Comparison of ENCODE assay signal across 8 mouse cellular contexts in the genomic region with DNA sequence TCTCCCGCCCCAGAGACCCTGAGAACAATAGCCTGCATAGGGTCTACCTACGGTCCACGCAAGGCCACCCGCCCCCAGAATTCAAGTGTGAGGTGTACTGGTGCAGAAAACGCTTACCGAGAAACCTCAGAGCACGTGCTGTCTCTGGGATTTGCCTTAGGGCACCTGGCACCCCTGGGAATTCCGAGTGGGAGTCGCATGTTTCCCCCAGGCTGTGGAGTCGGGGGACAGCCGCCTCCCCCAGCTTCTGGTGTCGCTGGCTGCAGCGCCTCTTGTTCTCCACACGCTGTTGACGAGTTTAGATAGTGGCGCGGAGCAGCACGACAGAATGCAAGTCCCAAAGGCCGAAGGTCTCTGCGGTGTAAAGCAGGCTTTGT. TPM values are rescaled to one million over a fixed set of nuclear protein-coding genes. Genes with fewer than 3 reads are reported as not detected.
DNase-seq lines count a peak whose midpoint lies in the region; ATAC-seq and TF ChIP-seq lines count a peak whose summit lies in the region.

No protein-coding gene starts in this region.

- no peaks in the 10 kb centered on the region for H3K36me3 ChIP-seq in lung, embryonic 15.5 days
- H3K36me3 ChIP-seq in heart, embryonic 15.5 days, result no peaks in the 10 kb centered on the region
- no peaks in the 10 kb centered on the region for H3K36me3 ChIP-seq in limb, embryonic 11.5 days (ENCODE audit: control insufficient read depth, insufficient read depth, low read length)

- H3K9me3 ChIP-seq in lung, embryonic 15.5 days, result no peaks in the 10 kb centered on the region
- no peaks in the 10 kb centered on the region for H3K9me3 ChIP-seq in heart, embryonic 15.5 days (replicated peaks)
- H3K9me3 ChIP-seq in limb, embryonic 11.5 days (ENCODE audit: control insufficient read depth, low read length), result no peaks in the 10 kb centered on the region

- H3K27ac ChIP-seq in lung, embryonic 15.5 days, result no peak overlapping the region
- no peak overlapping the region for H3K27ac ChIP-seq in heart, embryonic 15.5 days
- no peak overlapping the region for H3K27ac ChIP-seq in limb, embryonic 11.5 days (replicated peaks; ENCODE audit: low read depth, low read length)
- peak overlapping the region; percentile 3; the same call in 1 of the 2 replicates for H3K27ac ChIP-seq in olfactory bulb, adult 2 months (ENCODE audit: insufficient read depth, low read depth, low read length)

- ATAC-seq in lung, embryonic 15.5 days (ENCODE audit: borderline replicate concordance, extremely low read depth, low FRiP score, low TSS enrichment), result no peak
- ATAC-seq in heart, embryonic 15.5 days (replicated peaks; ENCODE audit: insufficient number of reproducible peaks, insufficient read depth, low FRiP score, low read depth), result no peak
- ATAC-seq in limb, embryonic 11.5 days (ENCODE audit: insufficient number of reproducible peaks, low FRiP score, low TSS enrichment, low read depth), result no peak

- peak overlapping the region; percentile 83 for H3K4me2 ChIP-seq in lung, embryonic 15.5 days
- H3K4me2 ChIP-seq in heart, embryonic 15.5 days, result peak overlapping the region; percentile 94
- peak overlapping the region; percentile 70 for H3K4me2 ChIP-seq in limb, embryonic 11.5 days (ENCODE audit: low read depth, severe bottlenecking)

- TF ChIP-seq POLR2A in olfactory bulb, adult 2 months (IDR thresholded peaks at IDR 0.05; ENCODE audit: insufficient read depth, low read depth, low read length), result 0 out of 2 replicates have a peak, but pooled peaks have one; percentile 26

- peak overlapping the region; percentile 23; the same call in 1 of the 2 replicates for H3K9ac ChIP-seq in lung, embryonic 15.5 days
- peak overlapping the region; percentile 46 for H3K9ac ChIP-seq in heart, embryonic 15.5 days
- peak overlapping the region; percentile 47; the same call in 1 of the 2 replicates for H3K9ac ChIP-seq in limb, embryonic 11.5 days (ENCODE audit: low read length)

- H3K4me1 ChIP-seq in lung, embryonic 15.5 days, result peaks cover 33% of the 10 kb centered on the region
- peaks cover 30% of the 10 kb centered on the region for H3K4me1 ChIP-seq in heart, embryonic 15.5 days (replicated peaks)
- peaks cover 12% of the 10 kb centered on the region for H3K4me1 ChIP-seq in limb, embryonic 11.5 days (ENCODE audit: control insufficient read depth, insufficient read depth, low read length)
- H3K4me1 ChIP-seq in olfactory bulb, adult 2 months (ENCODE audit: control insufficient read depth, insufficient read depth, low read length), result peaks cover 22% of the 10 kb centered on the region

- peaks cover 66% of the 10 kb centered on the region for H3K27me3 ChIP-seq in lung, embryonic 15.5 days
- H3K27me3 ChIP-seq in heart, embryonic 15.5 days, result peaks cover 72% of the 10 kb centered on the region
- peaks cover 25% of the 10 kb centered on the region for H3K27me3 ChIP-seq in limb, embryonic 11.5 days (ENCODE audit: control insufficient read depth, insufficient read depth, low read length)

- H3K4me3 ChIP-seq in lung, embryonic 15.5 days, result peak overlapping the region; percentile 47
- peak overlapping the region; percentile 56 for H3K4me3 ChIP-seq in heart, embryonic 15.5 days
- H3K4me3 ChIP-seq in limb, embryonic 11.5 days (ENCODE audit: low read depth, low read length), result peak overlapping the region; percentile 39
- peak overlapping the region; percentile 67 for H3K4me3 ChIP-seq in olfactory bulb, adult 2 months (ENCODE audit: insufficient read depth, low read depth, low read length)

- no peak for DNase-seq in lung, postnatal 4 days
- peak; percentile 68 for DNase-seq in embryo, embryonic 10 days (ENCODE audit: low spot score)
- DNase-seq in limb, embryonic 11.5 days (ENCODE audit: low spot score), result no peak
- DNase-seq in spleen, adult 12 weeks (ENCODE audit: low spot score), result no peak
- no peak for DNase-seq in spleen, postnatal 4 days (ENCODE audit: low spot score in 2 of 2)

- TF ChIP-seq CTCF in olfactory bulb, adult 2 months (IDR thresholded peaks at IDR 0.05; ENCODE audit: insufficient read depth, low read depth, low read length), result no peak

- 2% methylated on average over 20 of the region's 20 CpGs for WGBS in lung, embryonic 15.5 days
- WGBS in heart, embryonic 15.5 days, result under 1% methylated on average over 20 of the region's 20 CpGs
- WGBS in limb, embryonic 11.5 days, result under 1% methylated on average over 20 of the region's 20 CpGs
- WGBS in olfactory bulb, adult 2 months, result under 1% methylated on average over 20 of the region's 20 CpGs

RNA-seq across cellular contexts. Expression of a gene that starts 1.9 kb away (rescaled TPM):
- polyA plus RNA-seq in lung, embryonic 15.5 days (2015; fragmentation: Nextera tagmentation; extraction: Ambion mirVana), result 4.8 and 5.3 TPM in 2 replicates
- polyA plus RNA-seq in heart, embryonic 15.5 days (2015; fragmentation: Nextera tagmentation; extraction: Ambion mirVana), result 2.2 and 4.7 TPM in 2 replicates
- polyA plus RNA-seq in limb, embryonic 11.5 days (2014; fragmentation: Nextera tagmentation; extraction: Ambion mirVana), result 3.9 and 5.4 TPM in 2 replicates
- not detected in 2 replicates for polyA plus RNA-seq in olfactory bulb, adult 2 months (2012; ENCODE audit: insufficient read depth, insufficient read length, low replicate concordance, missing spikeins)

RNA-seq across cellular contexts. Expression of a gene that starts 46.7 kb away (rescaled TPM):
- 332 and 343 TPM in 2 replicates for polyA plus RNA-seq in lung, embryonic 15.5 days (2015; fragmentation: Nextera tagmentation; extraction: Ambion mirVana)
- 210 and 218 TPM in 2 replicates for polyA plus RNA-seq in heart, embryonic 15.5 days (2015; fragmentation: Nextera tagmentation; extraction: Ambion mirVana)
- 498 and 533 TPM in 2 replicates for polyA plus RNA-seq in limb, embryonic 11.5 days (2014; fragmentation: Nextera tagmentation; extraction: Ambion mirVana)
- polyA plus RNA-seq in olfactory bulb, adult 2 months (2012; ENCODE audit: insufficient read depth, insufficient read length, low replicate concordance, missing spikeins), result 423 TPM in 1 of 2 replicates, not detected in the other
